Mouse (Mus musculus) embryo, embryonic 9.5 days (tissue): ENCODE data around the gene Gm8897.
"Not testable (repeated sequence)": the region's sequence is repeated elsewhere in the genome, so short reads cannot be mapped to it uniquely, and the experiment has no call there.

Experiments
- DNase-seq: peaks from one replicate; pipeline ENCODE4 v3.0.0-alpha.2; 2017; ENCODE audit errors: extremely low spot score

Gm8897 gene

DNA sequence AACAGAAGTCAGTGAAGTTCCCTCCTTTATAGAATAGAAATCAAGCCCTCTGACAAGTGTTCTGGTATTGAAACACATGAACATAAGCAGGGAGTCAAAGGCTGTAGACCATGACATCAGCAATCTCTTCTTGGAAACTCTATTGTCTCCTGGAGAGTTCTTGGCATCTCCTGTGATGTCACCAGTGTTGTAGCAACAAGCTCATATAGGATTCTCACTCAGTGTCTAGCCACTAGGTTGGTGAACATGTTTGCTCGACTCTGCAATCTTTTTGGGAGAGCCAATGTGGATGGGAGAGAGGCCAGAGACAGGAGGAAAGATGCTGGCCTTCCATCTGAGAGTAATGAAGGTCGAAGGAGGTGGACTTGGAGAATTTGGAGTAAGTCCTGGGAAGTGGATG is at the start of gene Gm8897:
Gene Gm8897, plus strand, starts transcription at position 301 of the 400 bp plus-strand sequence.
- not testable (repeated sequence) for DNase-seq

DNA sequence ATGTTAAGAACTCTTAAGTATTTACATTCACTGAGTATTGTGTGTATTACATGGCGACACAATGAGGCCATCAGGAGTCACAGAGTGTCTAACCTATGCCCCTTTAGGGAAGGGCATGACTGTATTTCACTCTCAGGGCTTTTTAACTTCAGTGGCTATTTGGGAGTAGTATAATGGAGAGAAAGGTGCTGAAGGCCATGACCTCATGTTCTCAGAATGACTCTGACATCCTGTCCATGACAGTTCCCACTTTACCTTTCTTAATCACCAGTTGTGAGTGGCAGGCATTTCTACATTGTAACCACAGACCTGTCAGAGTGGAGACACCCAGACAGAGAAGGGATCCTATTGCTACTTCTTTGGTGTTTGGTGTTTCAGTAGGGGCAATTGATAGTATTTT is 473 bp downstream of the Gm8897 start:
- DNase-seq: not testable (repeated sequence)
